Mouse (Mus musculus): ENCODE data around the gene Snx29. TPM values are rescaled to one million over a fixed set of nuclear protein-coding genes. Genes with fewer than 3 reads are reported as not detected.
"Not testable (repeated sequence)": the region's sequence is repeated elsewhere in the genome, so short reads cannot be mapped to it uniquely, and the experiment has no call there.

The Snx29 gene
- total RNA-seq, 2 experiments from 2014 or later = 18.0 to 26.7 TPM

DNA sequence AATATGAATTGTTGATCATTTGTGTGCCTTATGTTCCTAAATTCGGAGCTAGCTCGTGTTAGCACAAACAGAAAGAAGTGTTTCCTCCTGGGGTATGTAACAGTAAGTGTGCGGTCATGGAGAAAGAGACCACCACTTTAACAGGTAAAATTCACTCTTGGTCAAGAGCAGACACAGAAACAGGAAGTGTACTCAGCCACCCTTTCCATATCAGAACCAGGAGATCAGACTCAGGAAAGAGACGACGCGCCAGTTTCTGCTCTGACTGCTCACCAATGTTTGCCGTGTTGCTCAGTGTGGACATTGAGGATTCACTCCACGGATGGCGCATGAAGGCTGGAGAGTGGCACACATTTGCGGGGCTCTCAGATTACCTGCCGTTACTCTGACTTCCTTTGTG is 242.4 kb downstream of the Snx29 start:
- intact Hi-C loops (cut with DNase I) = no loop called here
- DNase-seq (ENCODE audit: low spot score in 2 of 2) = no peak

DNA sequence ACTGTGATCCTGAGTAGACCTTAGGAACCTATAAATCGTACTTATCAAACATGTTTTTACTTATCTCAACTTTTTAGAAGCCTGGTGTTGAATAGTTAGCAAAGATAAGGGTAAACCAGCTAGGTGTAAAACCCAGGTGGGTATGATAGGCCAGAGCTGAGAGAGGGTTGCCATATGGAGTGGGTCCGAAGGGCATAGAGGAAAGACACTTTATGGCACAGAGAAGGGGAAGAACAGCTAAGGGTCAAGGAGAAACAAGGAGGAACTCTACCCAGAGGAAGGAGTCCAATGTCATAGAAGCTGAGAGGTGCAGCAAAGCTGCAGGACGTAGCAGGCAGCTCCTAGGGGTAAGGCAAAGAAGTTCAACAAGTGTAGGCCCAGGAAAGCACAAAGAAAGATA is 244.9 kb downstream of the Snx29 start:
- intact Hi-C loops (cut with DNase I) = no loop called here
- DNase-seq (ENCODE audit: low spot score in 2 of 2) = no peak

GRCm38 (mm10) chr16:11568095-11568494 is 245.4 kb downstream of the Snx29 start:
- peak; percentile 49 to 64 for DNase-seq (ENCODE audit: low spot score in 2 of 2)
- intact Hi-C loops (cut with DNase I) = no loop called here

DNA sequence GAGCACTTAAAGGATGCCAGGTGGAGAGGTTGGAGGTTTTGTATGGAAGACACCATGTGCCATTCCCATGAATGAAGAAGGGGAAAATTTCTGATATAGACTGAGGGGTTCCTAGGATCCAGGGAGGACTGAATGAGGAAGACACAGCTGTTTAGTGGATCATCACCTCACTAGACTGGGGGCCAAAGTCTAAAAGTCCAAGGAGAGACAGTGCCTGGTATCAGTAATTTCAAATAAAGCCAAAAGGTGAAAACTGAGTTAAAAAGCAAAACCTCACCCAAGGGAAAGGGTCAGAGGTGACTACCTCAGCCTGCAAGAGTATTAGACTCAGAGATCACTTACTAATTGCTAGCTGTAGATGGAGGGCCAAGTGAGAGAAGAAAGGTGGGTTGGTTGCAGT is 245.9 kb downstream of the Snx29 start:
- intact Hi-C loops (cut with DNase I) = no loop called here
- DNase-seq (ENCODE audit: low spot score in 2 of 2) = no peak

DNA sequence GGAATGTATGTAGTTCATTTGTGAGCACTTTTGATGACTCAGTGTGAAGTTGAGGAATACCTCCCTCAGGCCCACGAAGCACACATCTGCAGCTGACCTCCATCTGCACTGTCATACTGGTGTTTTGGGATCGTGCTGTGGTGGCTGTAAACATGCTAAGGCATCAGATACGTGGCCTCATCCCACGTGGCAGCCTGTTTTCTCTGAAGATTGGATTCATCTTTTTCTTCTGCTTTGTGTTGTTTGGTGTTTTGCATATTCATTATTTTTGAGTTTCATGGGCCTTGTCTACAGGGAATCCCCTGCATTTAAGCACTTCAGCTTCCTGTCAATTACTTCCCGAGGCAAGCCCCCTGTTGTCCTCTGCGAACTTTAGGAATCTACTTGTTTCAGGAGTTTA is 246.4 kb downstream of the Snx29 start:
- intact Hi-C loops (cut with DNase I) = no loop called here
- DNase-seq (ENCODE audit: low spot score in 2 of 2) = no peak

DNA sequence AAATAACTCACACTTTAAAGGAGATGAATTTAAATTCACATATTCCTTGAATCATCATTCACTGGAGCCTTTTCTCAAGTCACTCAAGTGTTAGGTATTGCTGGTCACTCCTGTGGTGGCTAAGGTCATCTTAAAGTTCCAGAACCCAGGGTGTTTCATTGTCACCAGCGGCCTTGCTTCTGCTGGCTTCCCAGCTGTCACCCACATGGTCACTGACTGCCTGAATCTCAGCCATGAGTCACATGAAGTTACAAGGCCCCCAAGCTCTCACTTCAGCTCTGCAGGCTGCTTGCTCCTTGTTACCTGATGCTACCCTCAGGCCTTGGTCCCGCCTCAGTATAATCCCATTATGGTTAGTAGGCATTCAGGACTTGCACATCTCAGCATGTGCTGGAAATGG is 247.4 kb downstream of the Snx29 start:
- intact Hi-C loops (cut with DNase I) = no loop called here

DNA sequence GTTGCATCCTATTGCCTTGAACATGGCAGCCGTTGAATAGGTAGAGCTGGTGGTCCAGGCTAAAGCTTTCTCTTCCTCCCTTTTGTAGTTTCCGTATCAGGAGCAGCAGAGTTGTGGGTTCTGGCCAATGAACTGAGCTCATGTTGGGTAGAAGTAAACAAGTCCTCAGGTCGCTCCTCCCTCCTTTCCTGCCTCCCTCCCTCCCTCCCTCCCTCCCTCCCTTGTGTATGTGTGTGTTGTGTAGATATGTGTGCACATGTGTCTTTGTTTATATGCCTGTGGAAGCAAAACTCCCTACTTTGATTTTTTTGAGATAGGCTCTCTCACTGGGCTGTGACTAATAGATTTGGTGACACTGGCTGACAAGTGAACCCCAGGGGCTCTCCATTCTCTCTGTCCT is 251.8 kb downstream of the Snx29 start:
- no peak for DNase-seq (ENCODE audit: low spot score in 2 of 2)
- intact Hi-C loops (cut with DNase I) = no loop called here

More for the DNA sequence above, 247.4 kb downstream of the Snx29 start:
- DNase-seq (ENCODE audit: low spot score in 2 of 2) = no peak

- DNase-seq (ENCODE audit: low spot score in 2 of 2); intact Hi-C loops (cut with DNase I): not testable (repeated sequence)
Measured at GRCm38 (mm10) chr16:11575733-11576132, 253.0 kb downstream of the Snx29 start.

GRCm38 (mm10) chr16:11577541-11578255 is 255.0 kb downstream of the Snx29 start:
- intact Hi-C loops (cut with DNase I) = no loop called here
- DNase-seq (ENCODE audit: low spot score in 2 of 2) = no peak

GRCm38 (mm10) chr16:11579676-11580098 is 257.0 kb downstream of the Snx29 start:
- DNase-seq (ENCODE audit: low spot score in 2 of 2) = peak; percentile 29 to 50
- intact Hi-C loops (cut with DNase I) = no loop called here

DNA sequence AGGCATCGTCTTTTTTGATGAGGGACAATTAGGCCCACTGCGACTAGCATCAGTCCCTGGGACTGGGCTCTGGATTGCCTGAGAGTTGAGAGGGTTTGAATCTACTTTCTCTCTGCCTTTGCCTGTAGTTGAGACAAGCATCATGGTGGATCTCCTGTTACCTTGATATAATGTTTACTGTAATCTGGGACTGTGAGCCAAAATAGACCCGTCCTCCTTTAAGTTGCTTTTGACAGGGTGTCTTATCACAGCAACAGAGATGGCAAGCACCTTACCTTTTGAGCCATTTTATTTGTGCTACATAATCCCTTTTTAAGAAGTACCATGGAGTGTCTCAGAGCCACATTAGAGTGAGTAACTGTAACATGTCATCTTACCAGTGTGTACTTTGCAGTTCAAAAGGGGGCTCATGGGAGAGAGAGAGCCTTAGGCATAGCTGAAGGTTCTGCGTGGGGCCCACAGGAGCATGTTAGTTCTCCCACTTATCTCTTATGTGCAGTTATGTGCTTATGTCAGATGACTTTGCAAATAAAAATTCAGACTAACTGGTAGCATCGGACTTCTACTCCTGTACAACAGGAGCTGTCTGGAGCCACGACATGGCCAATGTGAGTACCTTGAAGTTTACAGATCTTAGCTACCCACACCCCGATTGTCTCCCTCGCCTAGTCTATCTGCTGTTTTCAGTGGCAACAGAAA is 261.4 kb downstream of the Snx29 start:
- DNase-seq (ENCODE audit: low spot score in 2 of 2) = no peak
- intact Hi-C loops (cut with DNase I) = no loop called here

- DNase-seq (ENCODE audit: low spot score in 2 of 2) = no peak
- intact Hi-C loops (cut with DNase I) = no loop called here
Measured at GRCm38 (mm10) chr16:11588689-11589088, 266.0 kb downstream of the Snx29 start.

- intact Hi-C loops (cut with DNase I) = no loop called here
- no peak for DNase-seq (ENCODE audit: low spot score in 2 of 2)
Measured at GRCm38 (mm10) chr16:11589336-11589735, 266.6 kb downstream of the Snx29 start.

DNA sequence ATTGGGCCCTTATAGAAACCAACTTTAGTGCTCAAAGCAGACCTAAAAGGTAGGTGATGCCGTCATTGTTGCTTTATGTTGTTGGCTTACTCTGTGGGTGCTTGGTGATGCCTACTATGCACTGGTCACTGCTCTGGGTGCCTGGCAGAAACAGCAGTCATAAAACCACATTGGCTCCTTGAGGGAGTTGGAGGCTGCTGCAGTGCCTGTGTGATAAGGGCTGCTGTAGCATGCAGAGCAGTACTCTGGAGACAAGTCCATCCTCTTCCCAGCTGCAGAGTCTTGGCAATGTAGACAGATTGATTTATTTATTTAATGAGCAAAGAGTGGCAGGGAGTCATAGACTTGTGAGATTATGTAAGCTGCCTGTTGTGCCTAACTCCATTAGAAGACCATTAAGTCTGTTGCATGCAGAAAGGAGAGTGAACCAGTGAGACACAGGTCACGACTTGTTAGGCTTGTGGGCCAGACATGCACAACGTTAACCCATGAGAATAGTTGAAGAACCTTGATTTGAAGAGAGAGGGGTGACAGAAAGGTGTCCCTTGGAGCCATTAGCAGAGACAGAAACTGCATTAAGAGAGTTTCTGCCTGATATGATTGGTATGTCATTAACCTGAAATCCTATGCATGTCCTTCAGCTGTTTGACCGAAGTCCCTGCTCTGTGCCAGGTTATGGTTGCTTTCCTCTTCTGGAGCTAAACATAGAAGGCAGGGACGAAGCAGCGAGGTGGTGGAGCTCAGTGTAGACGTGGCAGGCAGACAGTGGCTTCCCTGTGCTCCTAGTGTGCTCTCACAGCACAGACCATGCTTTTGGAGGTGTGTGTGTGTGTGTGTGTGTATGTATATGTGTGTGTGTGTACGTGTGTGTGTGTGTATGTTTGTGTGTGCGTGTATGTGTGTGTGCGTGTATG is 267.3 kb downstream of the Snx29 start:
- intact Hi-C loops (cut with DNase I) = no loop called here
- DNase-seq (ENCODE audit: low spot score in 2 of 2) = no peak

DNA sequence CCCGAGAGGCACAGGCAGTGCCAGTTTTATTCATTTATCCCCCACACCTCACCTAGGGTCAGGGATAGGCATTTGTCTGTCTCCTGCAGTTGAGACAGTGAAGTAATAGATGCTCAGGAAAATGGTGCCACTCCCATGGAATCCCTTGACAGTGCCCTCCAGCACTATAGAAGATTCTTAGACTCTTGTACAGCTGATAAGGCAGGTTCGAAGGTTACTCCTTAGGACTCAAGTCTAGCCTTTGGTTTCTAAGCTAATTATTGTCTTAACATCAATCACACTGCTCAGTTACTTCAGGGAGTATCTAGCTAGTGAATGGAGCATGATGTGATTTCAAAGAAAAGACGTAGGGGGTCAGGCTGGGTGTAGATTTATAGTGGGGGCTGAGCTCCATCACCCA is 273.9 kb downstream of the Snx29 start:
- no peak for DNase-seq (ENCODE audit: low spot score in 2 of 2)
- intact Hi-C loops (cut with DNase I) = no loop called here

GRCm38 (mm10) chr16:11597769-11598168 is 275.1 kb downstream of the Snx29 start:
- DNase-seq (ENCODE audit: low spot score in 2 of 2) = no peak
- intact Hi-C loops (cut with DNase I) = no loop called here

DNA sequence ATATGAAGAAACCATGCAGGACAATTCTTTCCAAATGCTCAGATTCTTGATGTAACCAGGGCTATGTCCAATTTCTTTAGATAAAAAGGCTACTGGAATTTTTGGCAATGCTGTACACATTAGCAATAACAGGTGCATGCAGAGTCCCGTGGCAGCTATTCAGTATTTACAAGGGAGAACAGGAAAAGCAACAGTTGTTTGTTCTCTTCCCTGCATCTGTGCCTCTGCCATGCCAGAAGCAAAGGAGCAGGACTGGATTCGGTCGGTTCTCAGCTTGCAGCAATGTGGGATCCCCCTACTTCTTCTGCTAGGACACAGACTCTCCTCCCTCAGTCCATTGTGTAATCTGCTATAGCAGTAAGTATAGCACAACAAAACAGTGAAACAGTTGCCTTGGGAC is 276.8 kb downstream of the Snx29 start:
- intact Hi-C loops (cut with DNase I) = no loop called here
- DNase-seq (ENCODE audit: low spot score in 2 of 2) = no peak

- DNase-seq (ENCODE audit: low spot score in 2 of 2) = no peak
- intact Hi-C loops (cut with DNase I) = no loop called here
Measured at GRCm38 (mm10) chr16:11601336-11602082, 278.8 kb downstream of the Snx29 start.

DNA sequence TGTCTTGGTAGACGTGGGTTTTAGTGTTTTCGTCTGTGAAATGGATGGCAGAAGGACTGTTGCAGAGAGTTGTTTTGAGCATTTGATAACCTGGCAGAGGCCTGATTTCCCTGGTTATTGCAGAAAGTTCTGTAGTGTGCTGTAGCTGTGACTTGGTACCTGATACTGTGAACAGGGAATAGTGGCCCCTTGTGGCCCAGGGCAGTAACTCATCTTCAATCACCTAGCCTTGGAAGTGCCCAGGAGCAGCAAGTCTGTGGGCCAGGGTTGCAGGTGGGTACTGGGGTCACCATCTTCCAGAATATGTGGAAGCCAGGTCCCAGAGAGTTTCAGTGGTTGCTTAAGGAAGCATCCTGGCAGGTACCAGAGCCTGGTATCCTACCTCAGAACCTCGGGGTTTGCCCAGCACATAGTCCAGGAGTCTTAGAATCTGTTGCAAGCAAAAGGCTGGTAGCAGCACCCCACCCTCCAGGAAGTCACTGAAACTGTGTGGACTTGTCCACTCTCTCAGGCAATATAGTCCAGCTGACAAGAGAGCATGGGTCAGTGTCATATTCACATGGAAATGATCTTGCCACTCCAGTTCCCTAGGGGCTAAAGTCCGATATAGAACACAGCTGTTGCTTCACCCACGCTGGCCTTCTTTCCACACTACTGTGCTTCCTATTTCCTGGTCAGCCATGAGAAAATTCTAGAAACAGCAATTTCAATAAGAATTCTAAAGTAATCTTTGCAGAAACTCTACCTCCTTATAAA is 281.1 kb downstream of the Snx29 start:
- DNase-seq (ENCODE audit: low spot score in 2 of 2) = no peak
- intact Hi-C loops (cut with DNase I) = no loop called here
